Mouse (Mus musculus): Measurements from ENCODE around the gene Mttp. TPM values are rescaled to one million over a fixed set of nuclear protein-coding genes. Genes with fewer than 3 reads are reported as not detected.
A peak's percentile ranks its signal among the peaks of the same experiment; 100 is the strongest.
"Not testable (repeated sequence)": the region's sequence is repeated elsewhere in the genome, so short reads cannot be mapped to it uniquely, and the experiment has no call there.

Mttp gene
- polyA plus RNA-seq, 1 experiment = 0.02 TPM

DNA sequence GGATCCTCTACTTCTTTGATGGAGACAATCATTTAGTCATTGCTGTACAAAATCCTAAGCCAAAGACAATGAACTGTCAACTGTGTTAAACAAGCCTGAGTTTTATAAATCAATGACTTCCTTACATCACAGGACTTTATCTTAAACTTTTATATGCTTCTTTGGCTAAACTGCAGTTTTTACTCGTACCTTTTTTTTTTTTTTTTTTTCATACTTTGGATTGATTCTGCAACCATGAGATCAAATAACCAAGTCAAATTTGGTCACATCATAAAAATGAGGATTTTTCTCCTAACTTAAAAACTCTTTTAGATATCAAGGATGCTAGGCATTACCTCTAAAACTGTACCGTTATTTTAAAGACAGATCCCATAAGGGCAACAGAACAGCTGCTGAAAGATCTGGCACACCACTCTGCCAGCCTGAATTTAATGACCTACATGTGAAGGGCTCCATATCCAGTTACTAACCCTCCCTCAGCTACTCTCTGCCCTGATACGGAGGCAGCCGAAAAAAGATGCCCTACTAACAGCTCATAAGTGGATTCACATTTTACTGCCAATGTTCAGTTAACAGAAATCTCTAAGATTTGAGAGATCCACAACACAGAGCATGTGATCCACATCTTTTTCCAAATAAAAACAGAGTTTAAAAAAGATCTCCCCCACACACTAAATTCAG, 2.6 kb downstream of the Mttp start:
- Histone ChIP-seq H3K4me1 (ENCODE audit: control insufficient read depth) (peaks cover 14% of the 10 kb centered on the region), H3K36me3 (ENCODE audit: control insufficient read depth) (peaks cover 5% of the 10 kb centered on the region), H3K4me3 (replicated peaks) (peak overlapping the region; percentile 95), H3K9me3 (ENCODE audit: control insufficient read depth, low read length) (peaks cover 3% of the 10 kb centered on the region; the same call in 1 of the 2 replicates), H3K27me3 (ENCODE audit: control insufficient read depth) (no peaks in the 10 kb centered on the region)
- TF ChIP-seq TAL1 (IDR thresholded peaks at IDR 0.05; ENCODE audit: low read length) = no peak
- no peak for TF ChIP-seq GATA1 (IDR thresholded peaks at IDR 0.05; ENCODE audit: low read length)

- TF ChIP-seq GATA1 (IDR thresholded peaks at IDR 0.05; ENCODE audit: low read length) = no peak
- TF ChIP-seq TAL1 (IDR thresholded peaks at IDR 0.05; ENCODE audit: low read length) = no peak
- Histone ChIP-seq H3K36me3 (ENCODE audit: control insufficient read depth) (peaks cover 3% of the 10 kb centered on the region), H3K4me1 (ENCODE audit: control insufficient read depth) (peaks cover 12% of the 10 kb centered on the region), H3K9me3 (ENCODE audit: control insufficient read depth, low read length) (peaks cover 3% of the 10 kb centered on the region; the same call in 1 of the 2 replicates), H3K27me3 (ENCODE audit: control insufficient read depth) (no peaks in the 10 kb centered on the region), H3K4me3 (replicated peaks) (no peak overlapping the region)
Observed at GRCm38 (mm10) chr3:138139663-138140062, 5.1 kb downstream of the Mttp start.

DNA sequence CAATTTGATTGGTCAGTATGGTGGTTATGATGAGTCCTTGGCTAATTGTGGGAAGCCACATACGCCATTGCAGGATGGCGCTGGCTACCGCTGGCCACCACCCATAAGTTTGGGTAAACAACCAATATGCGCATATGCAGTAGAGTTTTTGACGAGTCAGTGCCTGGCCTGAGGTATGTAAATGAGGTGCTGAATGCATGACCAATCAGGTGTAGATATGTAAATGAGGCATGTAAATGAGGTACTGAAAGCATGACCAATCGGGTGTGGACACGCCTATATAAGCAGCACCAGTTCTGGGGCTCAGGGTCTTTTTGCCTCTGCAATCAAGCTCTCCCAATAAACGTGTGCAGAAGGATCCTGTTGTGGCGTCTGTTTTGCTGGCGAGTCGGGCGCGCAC, 6.6 kb downstream of the Mttp start:
- H3K4me1 ChIP-seq (ENCODE audit: control insufficient read depth); H3K27me3 ChIP-seq (ENCODE audit: control insufficient read depth); H3K36me3 ChIP-seq (ENCODE audit: control insufficient read depth); H3K9me3 ChIP-seq (ENCODE audit: control insufficient read depth, low read length); H3K4me3 ChIP-seq (replicated peaks): not testable (repeated sequence)

GRCm38 (mm10) chr3:138134528-138134927, 10.2 kb downstream of the Mttp start:
- H3K4me1 ChIP-seq (ENCODE audit: control insufficient read depth) = peaks cover under 1% of the 10 kb centered on the region; the same call in 1 of the 2 replicates
- peaks cover 3% of the 10 kb centered on the region for H3K36me3 ChIP-seq (ENCODE audit: control insufficient read depth)
- peaks cover 3% of the 10 kb centered on the region; the same call in 1 of the 2 replicates for H3K9me3 ChIP-seq (ENCODE audit: control insufficient read depth, low read length)
- no peak overlapping the region for H3K4me3 ChIP-seq (replicated peaks)
- TF ChIP-seq TAL1 (IDR thresholded peaks at IDR 0.05; ENCODE audit: low read length) (no peak), GATA1 (IDR thresholded peaks at IDR 0.05; ENCODE audit: low read length) (no peak)
- no peaks in the 10 kb centered on the region for H3K27me3 ChIP-seq (ENCODE audit: control insufficient read depth)

DNA sequence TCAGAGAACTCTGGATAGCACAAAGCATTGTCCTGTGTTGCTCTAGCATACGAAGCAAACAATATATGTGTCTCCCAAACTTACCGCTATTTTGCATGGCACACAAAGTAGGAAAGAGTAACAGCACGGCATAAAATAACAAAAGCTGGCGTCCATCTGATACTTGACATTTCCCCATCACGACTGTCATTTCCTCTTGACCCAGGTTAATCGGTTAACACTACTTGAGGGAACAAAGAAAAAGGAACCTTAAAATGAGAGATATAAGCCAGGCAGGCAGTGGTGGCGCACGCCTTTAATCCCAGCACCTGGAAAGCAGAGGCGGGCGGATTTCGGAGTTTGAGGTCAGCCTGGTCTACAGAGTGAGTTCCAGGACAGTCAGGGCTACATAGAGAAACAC, 10.9 kb downstream of the Mttp start:
- H3K36me3 ChIP-seq (ENCODE audit: control insufficient read depth) = peaks cover 3% of the 10 kb centered on the region
- H3K4me3 ChIP-seq (replicated peaks) = no peak overlapping the region
- H3K9me3 ChIP-seq (ENCODE audit: control insufficient read depth, low read length) = peaks cover 3% of the 10 kb centered on the region; the same call in 1 of the 2 replicates
- no peak for TF ChIP-seq TAL1 (IDR thresholded peaks at IDR 0.05; ENCODE audit: low read length)
- TF ChIP-seq GATA1 (IDR thresholded peaks at IDR 0.05; ENCODE audit: low read length) = no peak
- H3K27me3 ChIP-seq (ENCODE audit: control insufficient read depth) = no peaks in the 10 kb centered on the region
- peaks cover 3% of the 10 kb centered on the region for H3K4me1 ChIP-seq (ENCODE audit: control insufficient read depth)

- Histone ChIP-seq H3K9me3 (ENCODE audit: control insufficient read depth, low read length) (peaks cover 3% of the 10 kb centered on the region; the same call in 1 of the 2 replicates), H3K4me3 (replicated peaks) (no peak overlapping the region), H3K4me1 (ENCODE audit: control insufficient read depth) (peaks cover 3% of the 10 kb centered on the region), H3K27me3 (ENCODE audit: control insufficient read depth) (no peaks in the 10 kb centered on the region), H3K36me3 (ENCODE audit: control insufficient read depth) (peaks cover 3% of the 10 kb centered on the region)
- TF ChIP-seq GATA1 (IDR thresholded peaks at IDR 0.05; ENCODE audit: low read length) (no peak), TAL1 (IDR thresholded peaks at IDR 0.05; ENCODE audit: low read length) (no peak)
Observed at GRCm38 (mm10) chr3:138133463-138133862, 11.3 kb downstream of the Mttp start.

- Histone ChIP-seq H3K27me3 (ENCODE audit: control insufficient read depth) (no peaks in the 10 kb centered on the region), H3K36me3 (ENCODE audit: control insufficient read depth) (no peaks in the 10 kb centered on the region), H3K4me1 (ENCODE audit: control insufficient read depth) (peaks cover 6% of the 10 kb centered on the region), H3K9me3 (ENCODE audit: control insufficient read depth, low read length) (no peaks in the 10 kb centered on the region), H3K4me3 (replicated peaks) (peak overlapping the region; percentile 32)
- TF ChIP-seq GATA1 (IDR thresholded peaks at IDR 0.05; ENCODE audit: low read length) (no peak), TAL1 (IDR thresholded peaks at IDR 0.05; ENCODE audit: low read length) (no peak)
Observed at GRCm38 (mm10) chr3:138131168-138131567, 13.6 kb downstream of the Mttp start.

GRCm38 (mm10) chr3:138130692-138131091, 14.1 kb downstream of the Mttp start:
- Histone ChIP-seq H3K4me3 (replicated peaks) (peak overlapping the region; percentile 32), H3K4me1 (ENCODE audit: control insufficient read depth) (peaks cover 6% of the 10 kb centered on the region), H3K27me3 (ENCODE audit: control insufficient read depth) (no peaks in the 10 kb centered on the region), H3K9me3 (ENCODE audit: control insufficient read depth, low read length) (no peaks in the 10 kb centered on the region), H3K36me3 (ENCODE audit: control insufficient read depth) (no peaks in the 10 kb centered on the region)
- TF ChIP-seq GATA1 (IDR thresholded peaks at IDR 0.05; ENCODE audit: low read length) = no peak
- no peak for TF ChIP-seq TAL1 (IDR thresholded peaks at IDR 0.05; ENCODE audit: low read length)

- peaks cover 6% of the 10 kb centered on the region for H3K4me1 ChIP-seq (ENCODE audit: control insufficient read depth)
- no peaks in the 10 kb centered on the region for H3K27me3 ChIP-seq (ENCODE audit: control insufficient read depth)
- H3K36me3 ChIP-seq (ENCODE audit: control insufficient read depth) = no peaks in the 10 kb centered on the region
- H3K9me3 ChIP-seq (ENCODE audit: control insufficient read depth, low read length) = no peaks in the 10 kb centered on the region
- H3K4me3 ChIP-seq (replicated peaks) = peak overlapping the region; percentile 37
- TF ChIP-seq GATA1 (IDR thresholded peaks at IDR 0.05; ENCODE audit: low read length) (no peak), TAL1 (IDR thresholded peaks at IDR 0.05; ENCODE audit: low read length) (no peak)
Observed at GRCm38 (mm10) chr3:138129110-138129509, 15.7 kb downstream of the Mttp start.

GRCm38 (mm10) chr3:138123842-138124241, 20.9 kb downstream of the Mttp start:
- TF ChIP-seq GATA1 (IDR thresholded peaks at IDR 0.05; ENCODE audit: low read length) = no peak
- no peak for TF ChIP-seq TAL1 (IDR thresholded peaks at IDR 0.05; ENCODE audit: low read length)
- Histone ChIP-seq H3K36me3 (ENCODE audit: control insufficient read depth) (no peaks in the 10 kb centered on the region; the same call in 1 of the 2 replicates), H3K27me3 (ENCODE audit: control insufficient read depth) (no peaks in the 10 kb centered on the region), H3K4me1 (ENCODE audit: control insufficient read depth) (peaks cover 4% of the 10 kb centered on the region), H3K4me3 (replicated peaks) (no peak overlapping the region), H3K9me3 (ENCODE audit: control insufficient read depth, low read length) (no peaks in the 10 kb centered on the region)
